Mouse (Mus musculus): ENCODE results near the gene Sbsn.

DNA sequence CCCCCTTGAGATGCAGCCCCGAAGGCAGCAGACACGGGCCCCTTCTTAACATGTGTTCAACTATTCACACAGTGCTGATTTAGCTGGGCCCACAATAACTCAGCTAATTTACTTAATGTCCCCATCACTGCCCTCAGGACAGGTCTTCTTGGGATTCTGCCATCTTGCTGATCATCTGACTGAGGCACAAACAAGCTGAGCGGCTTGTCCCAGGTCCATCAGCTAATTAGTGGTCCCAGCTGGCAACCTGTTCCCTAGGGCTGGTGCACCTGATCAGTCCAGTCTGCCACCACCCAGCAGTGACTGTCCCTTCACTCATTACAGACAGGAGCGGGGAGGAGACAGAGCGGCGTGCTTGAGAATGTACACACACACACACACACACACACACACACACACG is 30.0 kb upstream of the Sbsn start:
- TF ChIP-seq CTCF (IDR thresholded peaks at IDR 0.05; ENCODE audit: low read depth) (no peak), EP300 (IDR thresholded peaks at IDR 0.05; ENCODE audit: low read depth) (no peak)

Measured in liver, embryonic 14.5 days (tissue).